24 mouse cellular contexts compared by ENCODE assay signal in the genomic region with DNA sequence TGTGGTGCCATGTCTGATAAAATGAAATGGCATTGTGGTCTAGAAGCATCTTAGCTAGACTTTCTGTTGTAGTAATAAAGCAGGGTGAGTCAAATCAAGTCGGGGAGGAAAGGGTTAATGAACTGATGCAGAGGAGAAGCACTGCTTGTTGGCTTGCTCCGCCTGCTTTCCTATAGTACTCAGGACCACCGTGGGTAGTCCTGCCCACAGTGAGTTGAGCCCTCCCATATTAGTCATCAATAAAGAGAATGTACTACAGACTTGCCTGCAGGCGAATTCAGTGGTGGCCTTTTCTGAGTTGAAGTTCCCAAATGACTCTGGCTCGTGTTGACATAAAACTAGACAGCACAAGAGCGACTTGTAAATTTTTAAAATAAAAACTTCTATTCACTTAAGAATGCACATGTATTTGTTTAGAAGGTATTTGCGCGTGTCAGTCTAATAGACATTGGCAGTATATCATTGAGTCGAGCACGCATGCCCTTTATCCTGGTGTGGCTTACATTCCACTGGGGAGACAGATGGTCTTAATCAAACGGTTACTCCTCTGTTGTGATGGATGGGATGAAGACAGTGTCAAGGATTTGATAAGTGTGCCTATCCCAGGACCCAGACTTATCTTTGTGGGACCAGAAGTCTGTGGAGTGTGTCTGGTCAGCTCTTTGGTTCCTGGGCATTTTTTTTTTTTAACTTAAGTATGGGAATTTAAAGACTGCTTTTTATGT. TPM values are rescaled to one million over a fixed set of nuclear protein-coding genes. Genes with fewer than 3 reads are reported as not detected.
DNase-seq lines count a peak whose midpoint lies in the region; ATAC-seq lines count a peak whose summit lies in the region.
"Had no signal": no experiment of that assay in that cellular context is flagged by ENCODE, and none has a peak within 500 bp of the region (broad histone marks: within the 10 kb centered on the region; RNA-seq: fewer than 3 reads in every experiment).

No protein-coding gene starts in this region.

- no peaks in the 10 kb centered on the region for H3K9me3 ChIP-seq in limb, embryonic 11.5 days (ENCODE audit: control insufficient read depth, low read length)
- no peaks in the 10 kb centered on the region for H3K9me3 ChIP-seq in limb, embryonic 10.5 days (replicated peaks)
- H3K9me3 ChIP-seq in embryonic facial prominence, embryonic 10.5 days: no peaks in the 10 kb centered on the region
- H3K9me3 ChIP-seq: embryonic facial prominence, embryonic 15.5 days; heart, embryonic 15.5 days; midbrain, embryonic 10.5 days had no signal

- no peak overlapping the region for H3K27ac ChIP-seq in limb, embryonic 11.5 days (replicated peaks; ENCODE audit: low read depth, low read length)
- H3K27ac ChIP-seq in limb, embryonic 10.5 days: no peak overlapping the region
- H3K27ac ChIP-seq in embryonic facial prominence, embryonic 10.5 days (replicated peaks): no peak overlapping the region
- H3K27ac ChIP-seq: embryonic facial prominence, embryonic 15.5 days; heart, embryonic 15.5 days; left cerebral cortex, adult 2 months; midbrain, embryonic 10.5 days had no signal

- no peak overlapping the region for H3K4me2 ChIP-seq in limb, embryonic 11.5 days (ENCODE audit: low read depth, severe bottlenecking)
- H3K4me2 ChIP-seq: embryonic facial prominence, embryonic 15.5 days; heart, embryonic 15.5 days had no signal

- H3K27me3 ChIP-seq in limb, embryonic 11.5 days (ENCODE audit: control insufficient read depth, insufficient read depth, low read length): no peaks in the 10 kb centered on the region; the same call in 1 of the 2 replicates
- peaks cover 40% of the 10 kb centered on the region for H3K27me3 ChIP-seq in limb, embryonic 10.5 days (ENCODE audit: low read depth, poor library complexity, severe bottlenecking)
- peaks cover 15% of the 10 kb centered on the region; the same call in 1 of the 2 replicates for H3K27me3 ChIP-seq in embryonic facial prominence, embryonic 10.5 days (replicated peaks; ENCODE audit: low read depth, poor library complexity, severe bottlenecking)

- no peak overlapping the region for H3K9ac ChIP-seq in limb, embryonic 11.5 days (ENCODE audit: low read length)
- H3K9ac ChIP-seq: embryonic facial prominence, embryonic 15.5 days; heart, embryonic 15.5 days had no signal

- ATAC-seq in limb, embryonic 11.5 days (ENCODE audit: insufficient number of reproducible peaks, low FRiP score, low TSS enrichment, low read depth): no peak
- ATAC-seq: forebrain, embryonic 14.5 days; hindbrain, embryonic 16.5 days; intestine, embryonic 16.5 days had no signal

- DNase-seq in limb, embryonic 11.5 days (ENCODE audit: low spot score): peak; percentile 52
- DNase-seq in limb, embryonic 10.5 days (ENCODE audit: low spot score): no peak
- peak; percentile 75 for DNase-seq in embryo, embryonic 10 days (ENCODE audit: low spot score)
- peak; percentile 40 for DNase-seq in embryonic facial prominence, embryonic 10.5 days (ENCODE audit: low spot score)
- peak; percentile 74 for DNase-seq in mesoderm, embryonic 11.5 days (ENCODE audit: low read depth, low spot score)
- DNase-seq in cerebellum, adult 8-10 months: no peak
- DNase-seq in gastrocnemius, postnatal 10 days: no peak
- DNase-seq: adrenal gland, postnatal 10 days; cerebellum, adult 18-20 months; cerebellum, postnatal 36 days; heart, adult 18-20 months; heart, postnatal 4 days; kidney, adult 9 months; kidney, postnatal 36 days; layer of hippocampus, adult 9-11 months; lung, postnatal 4 days had no signal

- no peak overlapping the region for H3K4me3 ChIP-seq in limb, embryonic 11.5 days (ENCODE audit: low read depth, low read length)
- no peak overlapping the region for H3K4me3 ChIP-seq in limb, embryonic 10.5 days
- H3K4me3 ChIP-seq in embryonic facial prominence, embryonic 10.5 days: no peak overlapping the region
- H3K4me3 ChIP-seq: embryonic facial prominence, embryonic 15.5 days; heart, embryonic 15.5 days; left cerebral cortex, adult 2 months; midbrain, embryonic 10.5 days had no signal

- no peaks in the 10 kb centered on the region for H3K36me3 ChIP-seq in limb, embryonic 11.5 days (ENCODE audit: control insufficient read depth, insufficient read depth, low read length)
- H3K36me3 ChIP-seq in limb, embryonic 10.5 days: no peaks in the 10 kb centered on the region
- H3K36me3 ChIP-seq in embryonic facial prominence, embryonic 10.5 days (replicated peaks): no peaks in the 10 kb centered on the region
- H3K36me3 ChIP-seq: embryonic facial prominence, embryonic 15.5 days; heart, embryonic 15.5 days; midbrain, embryonic 10.5 days had no signal

- H3K4me1 ChIP-seq in limb, embryonic 11.5 days (ENCODE audit: control insufficient read depth, insufficient read depth, low read length): peaks cover 9% of the 10 kb centered on the region
- H3K4me1 ChIP-seq in limb, embryonic 10.5 days: peaks cover 37% of the 10 kb centered on the region
- H3K4me1 ChIP-seq in embryonic facial prominence, embryonic 10.5 days: peaks cover 55% of the 10 kb centered on the region

- 17% methylated on average over 11 of the region's 11 CpGs for WGBS in limb, embryonic 11.5 days
- 20% methylated on average over 11 of the region's 11 CpGs for WGBS in limb, embryonic 10.5 days
- 39% methylated on average over 11 of the region's 11 CpGs for WGBS in embryonic facial prominence, embryonic 10.5 days

RNA-seq across cellular contexts. Expression of gene Mylk, which starts 59.4 kb away (rescaled TPM):
- 4.9 and 5.4 TPM in 2 replicates for polyA plus RNA-seq in limb, embryonic 11.5 days (2014; fragmentation: Nextera tagmentation; extraction: Ambion mirVana)
- polyA plus RNA-seq in limb, embryonic 10.5 days (2016; fragmentation: Nextera tagmentation; extraction: Ambion mirVana): 3.9 and 4.1 TPM in 2 replicates
- 3.0 and 3.5 TPM in 2 replicates for polyA plus RNA-seq in embryonic facial prominence, embryonic 10.5 days (2016; fragmentation: Nextera tagmentation; extraction: Ambion mirVana)
- 10 to 100 TPM; 33.0 to 38.8 TPM for total RNA-seq in gastrocnemius, postnatal 10 days (2021)
- total RNA-seq: MEL had no signal

Comparison
In these comparisons a context has a peak if more than half of its experiments do, and no peak if none do; other contexts are left out.
1. DNase-seq: peak in limb, embryonic 11.5 days (single experiment), embryo, embryonic 10 days (single experiment), embryonic facial prominence, embryonic 10.5 days (single experiment) and mesoderm, embryonic 11.5 days (single experiment); none in limb, embryonic 10.5 days (single experiment), cerebellum, adult 8-10 months (single experiment) and gastrocnemius, postnatal 10 days (single experiment).